Mouse (Mus musculus): Measurements from ENCODE around the gene Pik3cd. TPM values are rescaled to one million over a fixed set of nuclear protein-coding genes. Genes with fewer than 3 reads are reported as not detected.

Pik3cd gene
- total and polyA plus RNA-seq, 2 experiments: 2.2 to 3.0 TPM

GRCm38 (mm10) chr4:149714542-149714941 is 12.2 kb upstream of the Pik3cd start:
- WGBS: 59% methylated on average over 3 of the region's 3 CpGs
- Histone ChIP-seq H3K36me3 (ENCODE audit: control insufficient read depth, insufficient read depth, low read length) (no peaks in the 10 kb centered on the region), H3K4me1 (ENCODE audit: control insufficient read depth, insufficient read depth, low read length) (no peaks in the 10 kb centered on the region), H3K9ac (ENCODE audit: low read depth, low read length) (no peak overlapping the region), H3K27ac (replicated peaks; ENCODE audit: insufficient read depth, low read depth, low read length) (no peak overlapping the region), H3K79me2 (ENCODE audit: control insufficient read depth, insufficient read depth, low read length) (no peaks in the 10 kb centered on the region), H3K27me3 (ENCODE audit: control insufficient read depth, insufficient read depth, low read length) (no peaks in the 10 kb centered on the region), H3K4me3 (ENCODE audit: insufficient read depth, low read depth, low read length) (no peak overlapping the region)
- no peak for TF ChIP-seq POLR2A (IDR thresholded peaks at IDR 0.05; ENCODE audit: extremely low read depth, insufficient read depth, low read length)
- TF ChIP-seq CTCF (IDR thresholded peaks at IDR 0.05; ENCODE audit: low read depth, low read length): no peak
- no peak for DNase-seq (ENCODE audit: extremely low read depth, low read depth, low spot score)

- no peaks in the 10 kb centered on the region for H3K79me2 ChIP-seq (ENCODE audit: control insufficient read depth, insufficient read depth, low read length)
- no peak for TF ChIP-seq POLR2A (IDR thresholded peaks at IDR 0.05; ENCODE audit: extremely low read depth, insufficient read depth, low read length)
- peak; percentile 88 for TF ChIP-seq CTCF (IDR thresholded peaks at IDR 0.05; ENCODE audit: low read depth, low read length)
- H3K4me1 ChIP-seq (ENCODE audit: control insufficient read depth, insufficient read depth, low read length): no peaks in the 10 kb centered on the region
- H3K27me3 ChIP-seq (ENCODE audit: control insufficient read depth, insufficient read depth, low read length): no peaks in the 10 kb centered on the region
- DNase-seq (ENCODE audit: extremely low read depth, low read depth, low spot score): no peak
- 37% methylated on average over 7 of the region's 7 CpGs for WGBS
- H3K36me3 ChIP-seq (ENCODE audit: control insufficient read depth, insufficient read depth, low read length): no peaks in the 10 kb centered on the region
- H3K9ac ChIP-seq (ENCODE audit: low read depth, low read length): no peak overlapping the region
- H3K27ac ChIP-seq (replicated peaks; ENCODE audit: insufficient read depth, low read depth, low read length): no peak overlapping the region
- no peak overlapping the region for H3K4me3 ChIP-seq (ENCODE audit: insufficient read depth, low read depth, low read length)
Measured at GRCm38 (mm10) chr4:149711955-149712354, 9.6 kb upstream of the Pik3cd start.

GRCm38 (mm10) chr4:149711485-149711884 is 9.1 kb upstream of the Pik3cd start:
- no peak overlapping the region for H3K4me3 ChIP-seq (ENCODE audit: insufficient read depth, low read depth, low read length)
- no peaks in the 10 kb centered on the region for H3K4me1 ChIP-seq (ENCODE audit: control insufficient read depth, insufficient read depth, low read length)
- no peak overlapping the region for H3K27ac ChIP-seq (replicated peaks; ENCODE audit: insufficient read depth, low read depth, low read length)
- DNase-seq (ENCODE audit: extremely low read depth, low read depth, low spot score): no peak
- no peaks in the 10 kb centered on the region for H3K36me3 ChIP-seq (ENCODE audit: control insufficient read depth, insufficient read depth, low read length)
- no peaks in the 10 kb centered on the region for H3K27me3 ChIP-seq (ENCODE audit: control insufficient read depth, insufficient read depth, low read length)
- no peak overlapping the region for H3K9ac ChIP-seq (ENCODE audit: low read depth, low read length)
- no peak for TF ChIP-seq CTCF (IDR thresholded peaks at IDR 0.05; ENCODE audit: low read depth, low read length)
- no peak for TF ChIP-seq POLR2A (IDR thresholded peaks at IDR 0.05; ENCODE audit: extremely low read depth, insufficient read depth, low read length)
- no peaks in the 10 kb centered on the region for H3K79me2 ChIP-seq (ENCODE audit: control insufficient read depth, insufficient read depth, low read length)
- WGBS: 57% methylated on average over 5 of the region's 5 CpGs

- Histone ChIP-seq H3K79me2 (ENCODE audit: control insufficient read depth, insufficient read depth, low read length) (no peaks in the 10 kb centered on the region), H3K27me3 (ENCODE audit: control insufficient read depth, insufficient read depth, low read length) (no peaks in the 10 kb centered on the region), H3K36me3 (ENCODE audit: control insufficient read depth, insufficient read depth, low read length) (no peaks in the 10 kb centered on the region), H3K27ac (replicated peaks; ENCODE audit: insufficient read depth, low read depth, low read length) (no peak overlapping the region), H3K4me1 (ENCODE audit: control insufficient read depth, insufficient read depth, low read length) (no peaks in the 10 kb centered on the region), H3K9ac (ENCODE audit: low read depth, low read length) (no peak overlapping the region), H3K4me3 (ENCODE audit: insufficient read depth, low read depth, low read length) (no peak overlapping the region)
- 24% methylated on average over 5 of the region's 5 CpGs for WGBS
- DNase-seq (ENCODE audit: extremely low read depth, low read depth, low spot score): peak; percentile 61
- TF ChIP-seq POLR2A (IDR thresholded peaks at IDR 0.05; ENCODE audit: extremely low read depth, insufficient read depth, low read length) (no peak), CTCF (IDR thresholded peaks at IDR 0.05; ENCODE audit: low read depth, low read length) (peak; percentile 56; the same call in 1 of the 2 replicates)
Measured at GRCm38 (mm10) chr4:149710510-149710909, 8.1 kb upstream of the Pik3cd start.

- WGBS: 89% methylated on average over 8 of the region's 8 CpGs
- DNase-seq (ENCODE audit: extremely low read depth, low read depth, low spot score): no peak
- H3K4me3 ChIP-seq (ENCODE audit: insufficient read depth, low read depth, low read length): no peak overlapping the region
- H3K36me3 ChIP-seq (ENCODE audit: control insufficient read depth, insufficient read depth, low read length): no peaks in the 10 kb centered on the region
- no peak overlapping the region for H3K27ac ChIP-seq (replicated peaks; ENCODE audit: insufficient read depth, low read depth, low read length)
- no peaks in the 10 kb centered on the region for H3K4me1 ChIP-seq (ENCODE audit: control insufficient read depth, insufficient read depth, low read length)
- no peak for TF ChIP-seq POLR2A (IDR thresholded peaks at IDR 0.05; ENCODE audit: extremely low read depth, insufficient read depth, low read length)
- TF ChIP-seq CTCF (IDR thresholded peaks at IDR 0.05; ENCODE audit: low read depth, low read length): no peak
- H3K27me3 ChIP-seq (ENCODE audit: control insufficient read depth, insufficient read depth, low read length): no peaks in the 10 kb centered on the region
- H3K9ac ChIP-seq (ENCODE audit: low read depth, low read length): no peak overlapping the region
- H3K79me2 ChIP-seq (ENCODE audit: control insufficient read depth, insufficient read depth, low read length): no peaks in the 10 kb centered on the region
Measured at GRCm38 (mm10) chr4:149705941-149706340, 3.6 kb upstream of the Pik3cd start.

- no peak overlapping the region for H3K4me3 ChIP-seq (ENCODE audit: insufficient read depth, low read depth, low read length)
- DNase-seq (ENCODE audit: extremely low read depth, low read depth, low spot score): no peak
- H3K4me1 ChIP-seq (ENCODE audit: control insufficient read depth, insufficient read depth, low read length): no peaks in the 10 kb centered on the region
- no peaks in the 10 kb centered on the region for H3K36me3 ChIP-seq (ENCODE audit: control insufficient read depth, insufficient read depth, low read length)
- no peak overlapping the region for H3K9ac ChIP-seq (ENCODE audit: low read depth, low read length)
- no peaks in the 10 kb centered on the region for H3K27me3 ChIP-seq (ENCODE audit: control insufficient read depth, insufficient read depth, low read length)
- TF ChIP-seq POLR2A (IDR thresholded peaks at IDR 0.05; ENCODE audit: extremely low read depth, insufficient read depth, low read length) (no peak), CTCF (IDR thresholded peaks at IDR 0.05; ENCODE audit: low read depth, low read length) (no peak)
- H3K79me2 ChIP-seq (ENCODE audit: control insufficient read depth, insufficient read depth, low read length): no peaks in the 10 kb centered on the region
- WGBS: 67% methylated on average over 7 of the region's 7 CpGs
- no peak overlapping the region for H3K27ac ChIP-seq (replicated peaks; ENCODE audit: insufficient read depth, low read depth, low read length)
Measured at GRCm38 (mm10) chr4:149705298-149705697, 2.9 kb upstream of the Pik3cd start.
